Mouse (Mus musculus): ENCODE measurements at regions not wholly inside any gene's neighbourhood (a gene's known extent, or its start where the extent isn't known, plus 50 kb on each side); places are given as distances from the start of the nearest gene placed in this dataset.

GRCm38 (mm10) chr3:128636960-128637755 is 562.5 kb upstream of the Pitx2 start:
- 90% methylated on average over 18 of the region's 18 CpGs for WGBS
- no peaks in the 10 kb centered on the region for H3K36me3 ChIP-seq (ENCODE audit: control insufficient read depth, insufficient read depth, low read length)
- H3K4me3 ChIP-seq (ENCODE audit: control insufficient read depth, insufficient read depth, low read length), result no peak overlapping the region
- no peak overlapping the region for H3K27ac ChIP-seq (ENCODE audit: control insufficient read depth, insufficient read depth, low read length)
- TF ChIP-seq POLR2A (IDR thresholded peaks at IDR 0.05; ENCODE audit: control insufficient read depth, extremely low read depth, insufficient read depth, low read length, poor library complexity) (no peak), CTCF (IDR thresholded peaks at IDR 0.05; ENCODE audit: borderline replicate concordance, control insufficient read depth, extremely low read depth, insufficient read depth, low read length, poor library complexity) (no peak)
- H3K4me1 ChIP-seq (replicated peaks; ENCODE audit: control insufficient read depth, insufficient read depth, low read length), result no peaks in the 10 kb centered on the region
- DNase-seq, result no peak
- H3K27me3 ChIP-seq (ENCODE audit: control insufficient read depth, insufficient read depth, low read length), result no peaks in the 10 kb centered on the region

- Histone ChIP-seq H3K27ac (ENCODE audit: control insufficient read depth, insufficient read depth, low read length) (no peak overlapping the region), H3K4me1 (replicated peaks; ENCODE audit: control insufficient read depth, insufficient read depth, low read length) (no peaks in the 10 kb centered on the region), H3K27me3 (ENCODE audit: control insufficient read depth, insufficient read depth, low read length) (no peaks in the 10 kb centered on the region), H3K36me3 (ENCODE audit: control insufficient read depth, insufficient read depth, low read length) (no peaks in the 10 kb centered on the region), H3K4me3 (ENCODE audit: control insufficient read depth, insufficient read depth, low read length) (no peak overlapping the region)
- no peak for DNase-seq
- WGBS, result 98% methylated on average over 1 of the region's 1 CpGs
- TF ChIP-seq POLR2A (IDR thresholded peaks at IDR 0.05; ENCODE audit: control insufficient read depth, extremely low read depth, insufficient read depth, low read length, poor library complexity) (no peak), CTCF (IDR thresholded peaks at IDR 0.05; ENCODE audit: borderline replicate concordance, control insufficient read depth, extremely low read depth, insufficient read depth, low read length, poor library complexity) (no peak)
Observed at GRCm38 (mm10) chr3:128627696-128628095, 572.0 kb upstream of the Pitx2 start.

- no peaks in the 10 kb centered on the region for H3K4me1 ChIP-seq (replicated peaks; ENCODE audit: control insufficient read depth, insufficient read depth, low read length)
- no peak overlapping the region for H3K4me3 ChIP-seq (ENCODE audit: control insufficient read depth, insufficient read depth, low read length)
- DNase-seq, result no peak
- H3K36me3 ChIP-seq (ENCODE audit: control insufficient read depth, insufficient read depth, low read length), result no peaks in the 10 kb centered on the region
- 89% methylated on average over 6 of the region's 6 CpGs for WGBS
- H3K27me3 ChIP-seq (ENCODE audit: control insufficient read depth, insufficient read depth, low read length), result no peaks in the 10 kb centered on the region
- no peak for TF ChIP-seq POLR2A (IDR thresholded peaks at IDR 0.05; ENCODE audit: control insufficient read depth, extremely low read depth, insufficient read depth, low read length, poor library complexity)
- TF ChIP-seq CTCF (IDR thresholded peaks at IDR 0.05; ENCODE audit: borderline replicate concordance, control insufficient read depth, extremely low read depth, insufficient read depth, low read length, poor library complexity), result no peak
- no peak overlapping the region for H3K27ac ChIP-seq (ENCODE audit: control insufficient read depth, insufficient read depth, low read length)
Observed at GRCm38 (mm10) chr3:128616675-128617074, 583.0 kb upstream of the Pitx2 start.

DNA sequence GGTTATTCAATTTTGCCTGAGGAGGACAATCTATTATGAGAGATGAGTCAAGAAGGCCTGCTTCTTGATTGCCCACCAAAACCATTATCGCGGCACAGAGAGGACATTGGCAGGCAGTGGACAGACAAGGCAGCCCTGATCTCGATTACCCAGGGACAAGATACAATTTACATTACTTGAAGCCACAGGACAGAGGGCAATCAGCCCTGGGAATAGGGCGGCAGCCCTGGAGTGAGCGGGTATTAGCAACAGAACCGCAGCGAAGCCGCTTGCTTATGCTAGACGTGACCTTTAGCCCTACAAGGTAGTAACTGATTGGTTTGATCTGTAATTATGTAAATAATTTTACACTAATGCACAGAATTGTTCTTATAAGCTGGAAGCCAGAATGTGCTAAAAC is 586.0 kb upstream of the Pitx2 start:
- TF ChIP-seq POLR2A (IDR thresholded peaks at IDR 0.05; ENCODE audit: control insufficient read depth, extremely low read depth, insufficient read depth, low read length, poor library complexity) (no peak), CTCF (IDR thresholded peaks at IDR 0.05; ENCODE audit: borderline replicate concordance, control insufficient read depth, extremely low read depth, insufficient read depth, low read length, poor library complexity) (no peak)
- 92% methylated on average over 9 of the region's 9 CpGs for WGBS
- no peak overlapping the region for H3K27ac ChIP-seq (ENCODE audit: control insufficient read depth, insufficient read depth, low read length)
- H3K27me3 ChIP-seq (ENCODE audit: control insufficient read depth, insufficient read depth, low read length), result no peaks in the 10 kb centered on the region
- DNase-seq, result no peak
- H3K4me1 ChIP-seq (replicated peaks; ENCODE audit: control insufficient read depth, insufficient read depth, low read length), result no peaks in the 10 kb centered on the region
- H3K4me3 ChIP-seq (ENCODE audit: control insufficient read depth, insufficient read depth, low read length), result no peak overlapping the region
- no peaks in the 10 kb centered on the region for H3K36me3 ChIP-seq (ENCODE audit: control insufficient read depth, insufficient read depth, low read length)

- no peak overlapping the region for H3K4me3 ChIP-seq (ENCODE audit: control insufficient read depth, insufficient read depth, low read length)
- TF ChIP-seq POLR2A (IDR thresholded peaks at IDR 0.05; ENCODE audit: control insufficient read depth, extremely low read depth, insufficient read depth, low read length, poor library complexity) (no peak), CTCF (IDR thresholded peaks at IDR 0.05; ENCODE audit: borderline replicate concordance, control insufficient read depth, extremely low read depth, insufficient read depth, low read length, poor library complexity) (no peak)
- no peaks in the 10 kb centered on the region for H3K4me1 ChIP-seq (replicated peaks; ENCODE audit: control insufficient read depth, insufficient read depth, low read length)
- H3K36me3 ChIP-seq (ENCODE audit: control insufficient read depth, insufficient read depth, low read length), result no peaks in the 10 kb centered on the region
- DNase-seq, result no peak
- 92% methylated on average over 6 of the region's 6 CpGs for WGBS
- no peak overlapping the region for H3K27ac ChIP-seq (ENCODE audit: control insufficient read depth, insufficient read depth, low read length)
- H3K27me3 ChIP-seq (ENCODE audit: control insufficient read depth, insufficient read depth, low read length), result no peaks in the 10 kb centered on the region
Observed at GRCm38 (mm10) chr3:128610731-128611130, 588.9 kb upstream of the Pitx2 start.

DNA sequence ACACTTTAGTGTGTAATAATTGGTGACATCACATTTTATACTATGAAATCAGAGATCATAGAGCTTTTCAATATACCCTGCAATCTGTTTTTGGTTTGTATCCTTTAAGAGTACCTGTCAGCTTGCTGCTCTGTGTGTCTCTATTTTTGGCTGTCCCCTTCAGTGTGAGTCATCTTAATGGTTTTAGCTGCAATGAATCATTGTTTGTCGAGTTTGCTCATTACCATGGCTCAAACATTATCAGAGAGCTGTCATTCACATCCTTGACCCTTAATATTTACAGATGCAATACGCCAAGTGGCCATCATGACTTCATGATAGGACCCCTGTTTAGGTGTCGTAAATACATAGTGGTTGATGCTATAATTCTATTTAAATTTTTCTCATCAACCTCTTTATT is 591.0 kb upstream of the Pitx2 start:
- H3K4me1 ChIP-seq (replicated peaks; ENCODE audit: control insufficient read depth, insufficient read depth, low read length), result no peaks in the 10 kb centered on the region
- no peaks in the 10 kb centered on the region for H3K36me3 ChIP-seq (ENCODE audit: control insufficient read depth, insufficient read depth, low read length)
- no peak overlapping the region for H3K4me3 ChIP-seq (ENCODE audit: control insufficient read depth, insufficient read depth, low read length)
- no peak for DNase-seq
- TF ChIP-seq POLR2A (IDR thresholded peaks at IDR 0.05; ENCODE audit: control insufficient read depth, extremely low read depth, insufficient read depth, low read length, poor library complexity), result no peak
- no peak for TF ChIP-seq CTCF (IDR thresholded peaks at IDR 0.05; ENCODE audit: borderline replicate concordance, control insufficient read depth, extremely low read depth, insufficient read depth, low read length, poor library complexity)
- H3K27ac ChIP-seq (ENCODE audit: control insufficient read depth, insufficient read depth, low read length), result no peak overlapping the region
- 81% methylated on average over 3 of the region's 3 CpGs for WGBS
- no peaks in the 10 kb centered on the region for H3K27me3 ChIP-seq (ENCODE audit: control insufficient read depth, insufficient read depth, low read length)

All from thymus, adult 2 months (tissue).